Mouse (Mus musculus) thymus, adult 2 months (tissue): ENCODE results near the gene Npnt. TPM values are rescaled to one million over a fixed set of nuclear protein-coding genes. Genes with fewer than 3 reads are reported as not detected.

Source experiments
- DNase-seq: peaks from one replicate; pipeline ENCODE4 v3.0.0; 2021
- H3K27ac ChIP-seq: fragments of 200-500 bp; 2 replicates; pipeline ENCODE4 v1.5.1; 2012; ENCODE audit warnings: low read length, control low read depth; ENCODE audit not compliant: control insufficient read depth, insufficient read depth
- H3K27me3 ChIP-seq: fragments of 200-500 bp; 2 replicates; pipeline ENCODE4 v1.6.1; 2012; ENCODE audit warnings: mild to moderate bottlenecking, low read length, moderate library complexity, mixed read lengths; ENCODE audit not compliant: control insufficient read depth, insufficient read depth
- H3K36me3 ChIP-seq: fragments of 200-500 bp; 2 replicates; pipeline ENCODE4 v1.6.1; 2012; ENCODE audit warnings: mild to moderate bottlenecking, low read length, moderate library complexity; ENCODE audit not compliant: control insufficient read depth, insufficient read depth
- H3K4me1 ChIP-seq: fragments of 200-500 bp; replicated peaks from 2 replicates; pipeline ENCODE4 v1.6.1; 2012; ENCODE audit warnings: low read length; ENCODE audit not compliant: control insufficient read depth, insufficient read depth
- H3K4me3 ChIP-seq: fragments of 200-500 bp; 2 replicates; pipeline ENCODE4 v1.5.1; 2012; ENCODE audit warnings: mild to moderate bottlenecking, low read length, control low read depth, moderate library complexity; ENCODE audit not compliant: control insufficient read depth, insufficient read depth
- CTCF ChIP-seq: fragments of 200-500 bp; IDR thresholded peaks from 2 replicates; pipeline ENCODE4 v1.5.1; 2012; ENCODE audit warnings: mild to moderate bottlenecking, control low read depth, low read length, moderate library complexity, borderline replicate concordance; ENCODE audit not compliant: control insufficient read depth, poor library complexity, insufficient read depth; ENCODE audit errors: extremely low read depth
- POLR2A ChIP-seq: fragments of 200-500 bp; IDR thresholded peaks from 2 replicates; pipeline ENCODE4 v1.6.1; 2012; ENCODE audit warnings: mild to moderate bottlenecking, low read length, control low read depth, moderate library complexity; ENCODE audit not compliant: control insufficient read depth, poor library complexity, insufficient read depth; ENCODE audit errors: extremely low read depth
- WGBS: fragments of 180-500 bp; shearing (Covaris S2); methylation state at CpG from one replicate; pipeline ENCODE4 v1.1.7; 2018; 5-methylcytosine and 5-hydroxymethylcytosine counted together
- polyA plus RNA-seq: library from polyadenylated mRNA; depleted of rRNA; stranded (reverse); fragments of >200 nt; gene quantifications from 2 replicates; pipeline ENCODE4 v1.2.3, GENCODE M21; 2012; rRNA removed

The Npnt gene
- polyA plus RNA-seq, 1 experiment, result 10.5 TPM

DNA sequence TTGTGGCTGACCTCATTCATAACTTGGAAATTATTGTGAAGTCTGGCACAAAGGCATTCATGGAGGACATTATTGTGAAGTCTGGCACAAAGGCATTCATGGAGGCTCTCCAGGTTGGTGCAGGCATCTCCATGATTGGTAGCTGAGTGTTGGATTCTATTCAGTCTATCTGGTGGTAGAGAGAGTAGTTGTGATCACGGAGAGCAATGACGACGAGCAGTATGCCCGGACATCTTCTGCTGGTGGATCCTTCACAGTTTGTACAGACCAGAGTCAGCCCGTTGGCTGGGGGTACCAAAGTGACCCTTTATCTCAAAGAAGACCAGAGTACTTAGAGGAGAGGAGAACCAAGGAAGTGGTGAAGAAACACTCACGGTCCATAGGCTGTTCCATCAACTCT, 107.4 kb downstream of the Npnt start:
- H3K4me3 ChIP-seq, result no peak overlapping the region

DNA sequence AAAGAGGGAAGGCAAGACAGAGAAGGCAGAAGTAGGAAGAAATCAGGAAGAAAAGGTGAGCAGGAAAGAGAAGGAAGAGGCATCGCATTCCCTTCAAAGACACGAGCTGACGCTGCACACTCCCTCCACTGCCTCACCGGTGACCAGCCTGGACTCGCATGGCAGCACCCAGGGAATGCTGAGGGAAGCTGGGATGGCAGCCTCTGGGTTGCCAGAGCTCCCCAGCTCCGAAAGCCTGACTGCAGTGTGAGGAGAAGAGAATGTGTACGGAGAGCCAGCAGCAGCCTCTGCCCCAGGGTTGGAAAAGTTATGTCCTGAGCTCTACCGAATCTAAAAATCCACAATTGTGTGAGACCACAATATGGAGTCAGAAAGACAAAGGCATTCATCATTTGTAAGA, 110.6 kb downstream of the Npnt start:
- Histone ChIP-seq H3K4me1 (no peaks in the 10 kb centered on the region), H3K27me3 (no peaks in the 10 kb centered on the region), H3K36me3 (peaks cover 4% of the 10 kb centered on the region; the same call in 1 of the 2 replicates), H3K4me3 (no peak overlapping the region), H3K27ac (no peak overlapping the region)
- TF ChIP-seq POLR2A (no peak), CTCF (no peak)
- 97% methylated on average over 8 of the region's 8 CpGs for WGBS
- no peak for DNase-seq

More for the DNA sequence above, 107.4 kb downstream of the Npnt start:
- Histone ChIP-seq H3K4me1 (no peaks in the 10 kb centered on the region), H3K27ac (no peak overlapping the region), H3K27me3 (no peaks in the 10 kb centered on the region), H3K36me3 (peaks cover 4% of the 10 kb centered on the region; the same call in 1 of the 2 replicates)
- 98% methylated on average over 6 of the region's 6 CpGs for WGBS
- TF ChIP-seq POLR2A, result no peak
- TF ChIP-seq CTCF, result no peak
- DNase-seq, result no peak

- WGBS, result 91% methylated on average over 15 of the region's 15 CpGs
- DNase-seq, result no peak
- Histone ChIP-seq H3K4me3 (no peak overlapping the region), H3K4me1 (no peaks in the 10 kb centered on the region), H3K27me3 (no peaks in the 10 kb centered on the region), H3K36me3 (peaks cover 4% of the 10 kb centered on the region; the same call in 1 of the 2 replicates), H3K27ac (no peak overlapping the region)
- no peak for TF ChIP-seq POLR2A
- TF ChIP-seq CTCF, result no peak
Measured at GRCm38 (mm10) chr3:132838656-132839417, 111.3 kb downstream of the Npnt start.

- Histone ChIP-seq H3K27ac (no peak overlapping the region), H3K27me3 (no peaks in the 10 kb centered on the region), H3K36me3 (peaks cover 4% of the 10 kb centered on the region; the same call in 1 of the 2 replicates), H3K4me3 (no peak overlapping the region), H3K4me1 (no peaks in the 10 kb centered on the region)
- WGBS, result 95% methylated on average over 4 of the region's 4 CpGs
- TF ChIP-seq POLR2A (no peak), CTCF (no peak)
- DNase-seq, result no peak
Measured at GRCm38 (mm10) chr3:132837134-132837533, 113.0 kb downstream of the Npnt start.

DNA sequence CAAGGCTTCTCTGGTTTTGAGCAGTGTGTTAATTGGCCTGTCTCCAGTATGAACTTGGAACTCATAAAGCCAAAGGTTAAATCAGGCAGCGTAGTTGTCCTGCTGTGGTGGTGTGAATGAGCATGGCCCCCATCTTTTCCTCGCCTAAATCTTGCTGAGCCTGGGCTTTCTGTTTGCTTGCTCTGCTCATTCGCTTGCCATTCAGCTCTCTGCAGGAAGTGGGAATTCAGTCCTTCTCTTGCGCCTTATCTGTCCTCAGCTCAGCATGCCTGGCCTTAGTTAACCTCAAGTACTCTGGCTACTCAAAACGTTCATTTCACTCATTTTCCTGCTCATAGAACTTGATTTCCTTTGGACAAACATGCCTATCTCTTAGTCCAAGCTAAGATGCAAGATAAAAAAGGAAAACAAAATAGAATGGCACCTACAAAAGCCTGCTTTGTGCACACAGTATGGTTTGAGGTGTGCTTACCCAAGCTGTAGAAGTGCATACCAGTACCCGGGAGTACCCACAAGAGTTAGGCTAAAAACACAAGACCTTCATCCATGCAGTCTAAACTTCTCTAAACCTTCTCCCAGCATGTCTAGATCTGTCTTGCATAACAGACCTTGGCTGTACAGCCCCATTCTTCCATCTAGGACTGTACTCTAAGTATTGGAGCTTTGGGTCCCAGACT, 114.8 kb downstream of the Npnt start:
- H3K4me3 ChIP-seq, result no peak overlapping the region
- no peak for DNase-seq
- no peaks in the 10 kb centered on the region for H3K4me1 ChIP-seq
- no peaks in the 10 kb centered on the region for H3K27me3 ChIP-seq
- no peak overlapping the region for H3K27ac ChIP-seq
- TF ChIP-seq POLR2A (no peak), CTCF (no peak)
- WGBS, result 90% methylated on average over 6 of the region's 6 CpGs
- peaks cover 4% of the 10 kb centered on the region; the same call in 1 of the 2 replicates for H3K36me3 ChIP-seq

Other genes starting within 250 kb of the Npnt start
- 9.7 and 10.2 TPM in 2 replicates for gene Ints12, start 141.5 kb upstream of the Npnt start, polyA plus RNA-seq
- 6.5 and 8.1 TPM in 2 replicates for gene Gstcd, start 141.7 kb upstream of the Npnt start, polyA plus RNA-seq